Mouse (Mus musculus): ENCODE data around the gene Epha3.

Gene Epha3

DNA sequence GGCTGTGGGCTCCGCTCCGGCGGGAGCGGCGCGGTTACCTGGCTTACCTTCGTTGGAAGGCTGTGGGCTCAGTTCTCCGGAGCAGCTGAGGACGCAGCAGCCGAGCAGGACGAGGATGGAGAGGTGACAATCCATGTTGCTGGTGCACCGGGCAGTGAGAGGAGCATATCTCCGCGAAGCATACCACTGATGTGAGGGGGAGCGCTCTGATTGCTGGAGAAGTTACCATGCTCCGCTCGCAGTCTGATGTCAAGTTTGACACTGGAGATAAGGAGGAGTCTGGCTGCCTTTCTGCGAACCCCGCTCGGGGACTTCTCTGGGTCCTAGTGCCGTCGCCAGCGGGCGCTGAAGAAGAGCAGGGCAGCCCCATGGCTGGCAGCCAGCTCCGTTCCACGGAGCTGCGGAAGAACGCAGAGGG, at the start of gene Epha3:
TSS of gene Epha3 (minus strand) at position 263 of the 418 bp plus-strand sequence.
- peak; percentile 42 to 70 for DNase-seq (ENCODE audit: low spot score in 2 of 2)

DNA sequence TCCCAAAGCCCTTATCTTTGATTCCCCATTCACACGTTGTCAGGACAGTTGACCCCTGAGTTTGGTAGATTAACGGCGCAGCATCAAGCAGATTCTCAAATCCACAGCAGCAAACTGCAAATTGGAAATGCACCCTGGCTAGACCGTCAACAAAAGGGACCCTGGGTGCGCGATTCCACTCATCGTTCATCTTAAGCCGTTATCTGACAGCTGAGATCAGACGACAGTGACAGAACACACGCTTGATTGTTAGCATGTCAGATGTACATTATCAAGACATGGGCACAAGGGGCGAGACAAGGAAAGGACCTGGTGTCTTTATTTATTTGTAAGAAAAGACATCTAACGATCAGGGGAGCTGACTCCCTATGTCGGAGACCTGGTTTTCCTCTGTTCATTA, 39.5 kb upstream of the Epha3 start:
- DNase-seq (ENCODE audit: low spot score in 2 of 2): no peak

DNA sequence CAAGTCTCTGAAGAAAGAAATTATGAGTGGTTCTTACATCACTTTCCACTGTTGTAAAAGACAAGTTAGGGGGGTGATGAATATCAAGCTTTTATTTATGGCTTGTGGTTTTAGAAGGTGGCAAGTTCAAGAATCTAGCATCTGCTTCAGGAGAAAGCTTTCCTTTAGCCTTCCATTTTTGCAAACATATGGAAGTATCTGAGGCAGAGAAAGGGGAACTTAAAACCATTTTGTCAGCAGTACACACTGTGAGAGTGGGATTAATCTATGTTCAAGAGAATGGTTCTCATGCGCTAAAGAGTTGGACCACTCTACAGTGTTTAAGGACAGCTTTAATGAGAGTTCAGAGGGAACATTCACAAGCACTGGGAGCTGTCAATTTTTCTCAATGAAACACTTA, 17.2 kb upstream of the Epha3 start:
- no peak for DNase-seq (ENCODE audit: low spot score in 2 of 2)

DNA sequence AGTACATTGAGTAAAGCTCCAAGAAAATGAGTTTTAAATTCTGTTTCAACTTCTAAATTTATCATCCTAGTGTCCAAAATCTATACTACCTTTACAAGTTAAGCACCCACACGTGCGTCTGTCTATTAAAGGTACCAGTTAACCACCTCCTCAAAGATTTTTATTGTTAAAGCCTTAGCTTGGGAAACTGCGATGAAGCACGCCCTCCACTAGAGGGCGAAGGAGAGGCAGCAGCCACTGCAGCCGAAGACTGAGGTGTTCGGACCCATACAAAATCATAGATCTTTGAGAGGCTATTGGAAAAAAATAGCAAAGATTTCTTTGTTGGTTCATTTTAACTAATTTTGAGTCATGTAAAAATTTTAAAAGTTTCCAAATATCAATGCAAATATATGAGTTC, 8.3 kb upstream of the Epha3 start:
- DNase-seq (ENCODE audit: low spot score in 2 of 2): peak in 1 of 2 experiments; percentile 16

DNA sequence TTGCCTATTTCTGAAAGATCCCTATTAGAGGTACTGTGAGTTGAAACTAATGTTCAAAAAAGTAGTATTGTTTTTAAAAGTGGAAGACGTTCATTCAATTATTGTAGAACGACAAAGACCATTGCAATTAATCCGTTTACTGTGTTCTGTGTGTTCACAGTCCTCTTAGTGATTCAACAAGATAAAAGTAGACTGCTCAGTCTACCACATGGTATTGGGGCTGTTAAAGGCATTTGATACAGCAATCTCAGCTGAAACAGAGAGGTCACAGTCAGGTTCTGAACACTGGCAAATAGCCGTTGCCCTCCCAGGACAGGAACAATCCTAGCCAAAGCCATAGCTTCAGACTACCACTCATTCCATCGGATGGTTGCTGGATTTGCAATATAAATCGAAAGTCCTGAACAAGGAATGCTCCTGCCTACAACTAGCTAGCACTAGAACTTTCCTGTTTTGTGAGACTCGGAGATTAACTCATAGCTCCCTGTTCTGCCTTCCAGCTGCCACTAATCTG, 545 bp upstream of the Epha3 start:
- no peak for DNase-seq (ENCODE audit: low spot score in 2 of 2)

DNA sequence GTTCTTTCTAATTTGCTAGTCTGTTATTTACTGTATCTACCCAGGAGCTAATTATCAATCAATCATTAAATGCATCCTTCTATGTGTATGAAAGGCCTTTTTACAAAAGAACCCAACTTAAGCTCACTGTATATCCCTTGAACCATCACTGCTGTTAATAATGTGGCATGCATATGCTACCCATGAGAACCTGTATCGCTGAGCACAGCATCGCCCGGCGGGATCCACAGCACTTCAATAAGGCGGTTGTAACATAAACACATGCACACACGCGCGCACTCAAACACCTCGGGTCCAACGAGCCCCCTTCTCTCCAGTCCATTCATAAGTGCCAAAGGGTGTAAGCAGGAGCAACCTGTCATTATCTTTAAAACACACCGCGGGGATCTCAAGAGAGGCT, 794 bp downstream of the Epha3 start:
- peak; percentile 8 to 23 for DNase-seq (ENCODE audit: low spot score in 2 of 2)

DNA sequence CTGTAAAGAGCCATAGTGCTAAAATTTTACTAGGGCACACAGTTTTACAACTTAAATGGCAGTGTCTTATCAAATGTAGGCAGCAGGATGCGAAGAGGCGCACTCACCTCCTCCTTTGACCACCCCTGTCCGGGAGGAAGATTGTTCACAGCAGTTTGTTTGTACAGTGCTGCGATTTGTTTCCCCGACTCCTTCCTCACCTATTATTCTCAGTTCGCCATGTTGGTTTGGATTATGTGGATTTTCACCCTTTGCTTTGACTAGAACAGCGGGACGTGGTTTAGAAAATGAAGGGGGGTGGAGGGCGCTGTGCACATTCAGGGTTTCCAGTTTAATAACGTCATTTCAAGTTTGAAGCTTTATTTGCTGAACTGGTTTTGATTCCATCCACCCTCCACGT, 6.4 kb downstream of the Epha3 start:
- DNase-seq (ENCODE audit: low spot score in 2 of 2): no peak

DNA sequence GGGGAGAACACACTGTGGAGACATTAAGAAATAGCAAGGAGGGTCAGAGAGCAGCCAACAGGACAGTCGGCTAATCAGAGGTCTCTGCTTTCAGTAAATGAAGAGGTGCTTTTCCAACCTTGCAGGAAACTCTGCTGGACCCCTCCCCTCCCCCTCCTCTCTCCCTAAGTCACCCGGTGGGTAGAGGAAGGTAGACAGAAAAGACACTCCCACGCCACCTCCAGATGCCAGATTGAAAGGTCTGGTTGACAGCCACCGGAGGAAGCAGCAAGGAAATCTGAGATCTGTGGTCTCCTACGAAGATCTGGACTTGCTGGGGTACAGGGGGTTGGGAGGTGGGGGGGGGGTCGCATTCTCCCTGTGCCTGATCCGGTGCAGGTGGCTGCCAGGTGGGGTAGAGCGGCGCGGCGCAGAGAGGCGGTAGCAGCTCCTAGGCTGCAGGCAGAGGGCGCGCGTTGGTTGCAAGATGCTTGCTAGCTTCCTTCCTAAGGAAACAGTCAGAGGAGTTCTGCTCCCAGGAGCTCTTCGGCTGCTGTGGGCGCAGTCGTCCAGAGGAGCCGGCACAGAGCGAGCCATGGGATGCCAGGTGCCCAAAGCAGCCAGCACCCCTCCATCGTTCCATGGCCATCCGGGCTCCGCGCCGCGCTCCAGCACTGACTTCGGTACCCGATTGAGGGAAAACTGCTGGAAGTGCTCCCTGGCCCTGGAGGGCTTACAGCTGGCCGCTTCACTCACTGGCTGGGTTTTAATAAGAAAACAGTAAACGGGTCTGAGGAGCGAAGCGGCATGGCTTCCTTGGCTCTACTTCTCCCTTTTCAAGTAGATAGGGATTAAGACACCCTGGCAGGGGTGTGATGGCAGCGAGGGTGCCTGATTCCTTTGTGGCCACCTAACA, 7.1 kb downstream of the Epha3 start:
- peak; percentile 45 to 71 for DNase-seq (ENCODE audit: low spot score in 2 of 2)

DNA sequence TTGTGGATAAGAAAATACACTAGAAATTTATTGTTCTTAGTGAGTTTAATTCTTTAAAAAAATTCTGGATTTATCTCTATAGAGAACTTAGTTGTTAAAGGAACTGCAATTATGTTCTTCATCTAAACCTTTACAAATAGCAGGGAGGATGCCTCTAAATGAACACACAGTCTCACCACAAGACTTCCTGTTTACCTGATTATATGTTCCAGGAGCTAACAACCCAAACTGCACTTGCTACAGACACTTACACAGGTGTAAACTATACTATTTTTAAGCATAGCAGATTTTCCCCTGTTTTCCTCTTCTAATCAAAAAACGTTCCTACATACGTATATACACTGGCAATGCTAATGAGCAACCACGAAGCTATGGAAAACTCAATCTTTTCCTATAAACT, 13.7 kb downstream of the Epha3 start:
- no peak for DNase-seq (ENCODE audit: low spot score in 2 of 2)

DNA sequence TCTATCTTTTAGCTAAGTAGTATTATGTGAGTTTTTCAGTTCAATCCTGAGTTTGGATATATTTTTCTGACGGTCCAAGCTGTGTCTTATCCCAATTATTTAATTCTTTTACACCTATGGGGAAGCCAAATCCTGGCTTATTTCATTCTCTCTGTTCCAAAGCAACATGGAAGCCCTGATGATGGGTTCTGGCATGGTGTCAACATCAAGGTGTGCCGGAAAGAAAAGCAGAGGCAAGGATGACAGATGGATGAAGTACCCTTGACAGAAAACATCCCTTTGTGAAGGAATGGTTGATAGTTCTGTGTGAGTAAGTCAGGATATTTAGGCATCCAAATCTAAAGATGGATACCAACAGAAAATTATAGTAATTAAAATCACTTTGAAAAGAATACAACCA, 21.1 kb downstream of the Epha3 start:
- no peak for DNase-seq (ENCODE audit: low spot score in 2 of 2)

DNA sequence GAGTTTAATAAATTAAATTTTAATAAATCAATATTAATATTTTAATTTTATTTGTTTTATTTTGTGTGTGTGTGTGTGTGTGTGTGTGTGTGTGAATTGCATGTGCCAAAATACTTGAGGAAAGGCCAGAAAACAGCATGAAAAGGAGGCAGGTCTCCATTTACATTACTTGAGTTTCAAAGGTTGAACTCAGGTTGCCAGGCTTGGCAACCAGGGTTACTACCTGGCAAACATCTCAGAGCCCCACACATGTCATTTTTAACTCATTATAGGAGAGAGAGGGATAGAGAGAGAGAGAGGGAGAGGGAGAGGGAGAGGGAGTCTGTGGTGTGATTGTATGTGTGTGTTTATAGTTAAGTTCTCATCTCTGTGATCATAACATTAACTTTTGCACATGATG, 26.5 kb downstream of the Epha3 start:
- no peak for DNase-seq (ENCODE audit: low spot score in 2 of 2)

DNA sequence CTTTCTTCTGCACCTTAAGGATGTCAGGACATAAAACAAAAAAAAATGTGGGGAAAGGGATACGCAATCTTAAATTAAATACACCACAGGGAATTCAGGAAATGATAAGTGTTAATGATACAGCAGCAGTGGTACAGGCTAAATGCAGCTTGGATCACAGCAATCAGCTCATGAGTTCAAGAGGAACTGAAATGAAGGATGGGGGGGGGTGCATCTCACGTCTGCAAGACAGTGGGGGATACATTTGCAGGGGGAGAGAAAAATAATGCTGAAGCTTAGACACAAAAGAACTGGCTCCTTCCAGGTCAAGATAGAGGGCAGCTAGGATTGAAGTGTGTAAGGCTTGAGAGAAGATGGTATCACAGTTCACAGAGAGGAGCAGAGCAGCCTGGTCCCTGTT, 42.8 kb downstream of the Epha3 start:
- no peak for DNase-seq (ENCODE audit: low spot score in 2 of 2)

DNA sequence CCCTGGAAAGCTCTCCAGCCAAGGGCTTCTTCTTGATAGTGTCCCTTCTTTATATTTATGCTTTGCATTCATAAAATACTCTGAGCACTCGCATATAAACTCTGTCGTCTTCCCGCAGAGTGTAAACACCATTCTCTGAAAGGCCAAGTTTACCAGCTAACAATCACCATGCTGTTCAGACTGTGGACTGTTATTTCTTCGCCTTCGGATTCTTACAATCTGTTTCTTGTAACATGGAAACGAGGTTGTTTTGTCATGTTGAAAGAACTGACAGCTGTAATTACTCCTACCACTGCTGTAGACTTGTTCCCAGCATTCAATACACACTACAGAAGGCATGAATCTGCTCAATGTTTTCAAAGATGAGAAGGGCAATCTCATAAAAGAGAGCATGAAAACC, 46.4 kb downstream of the Epha3 start:
- DNase-seq (ENCODE audit: low spot score in 2 of 2): no peak

DNA sequence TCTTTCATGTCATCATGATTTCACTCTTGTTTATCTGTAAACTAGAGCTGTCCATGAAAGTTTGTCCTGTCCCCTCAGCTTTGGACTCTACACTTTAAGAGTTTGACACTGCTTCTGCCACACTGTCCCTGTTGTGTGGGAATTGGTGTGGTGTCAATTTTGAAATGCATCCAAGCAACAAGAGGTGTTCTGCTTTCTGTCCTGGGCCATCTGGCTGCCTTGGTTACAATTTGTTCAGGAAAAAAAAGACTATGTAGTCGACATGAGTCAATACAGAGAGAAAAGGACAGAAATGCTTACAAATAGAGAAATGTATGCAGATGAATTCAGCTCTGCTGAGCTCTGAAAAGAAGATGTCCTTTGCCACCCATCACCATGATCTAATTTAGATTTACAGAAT, 47.3 kb downstream of the Epha3 start:
- no peak for DNase-seq (ENCODE audit: low spot score in 2 of 2)

DNA sequence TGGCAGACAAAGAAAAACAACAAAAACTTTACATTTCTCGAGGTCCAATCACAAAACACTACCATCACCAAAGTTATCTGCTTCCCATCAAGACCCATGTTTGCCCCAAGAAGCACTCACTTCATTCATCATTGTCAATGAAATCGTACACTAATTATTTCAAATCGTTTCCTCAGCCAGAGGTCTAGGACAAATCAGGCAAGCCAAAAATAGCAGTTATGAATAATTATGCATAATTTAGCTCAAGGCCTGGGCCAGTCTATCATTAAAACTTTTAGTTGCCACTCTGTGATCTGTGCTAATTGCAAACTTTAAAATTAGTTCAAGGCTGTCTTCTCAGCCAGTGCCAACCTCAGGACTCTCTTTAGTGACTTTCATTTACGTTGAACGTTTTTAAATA, 54.1 kb downstream of the Epha3 start:
- no peak for DNase-seq (ENCODE audit: low spot score in 2 of 2)

DNA sequence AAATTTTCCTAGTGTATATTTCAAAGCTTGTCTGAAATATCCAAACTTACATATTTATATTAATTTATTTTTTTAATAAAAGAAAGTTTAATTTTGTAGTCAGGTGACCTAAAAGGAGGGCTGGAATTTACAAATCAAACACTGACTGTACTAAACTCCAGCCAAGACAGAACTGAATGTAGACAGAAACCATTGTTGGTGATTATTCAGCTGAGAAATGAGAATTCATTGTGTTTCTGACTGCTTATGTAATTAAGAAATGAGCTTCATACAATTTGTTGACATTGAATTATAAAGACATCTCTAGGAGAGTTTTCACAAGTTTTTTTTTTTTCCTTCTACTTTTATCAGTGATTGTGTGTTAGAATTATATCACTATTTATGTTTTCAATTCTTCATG, 55.0 kb downstream of the Epha3 start:
- no peak for DNase-seq (ENCODE audit: low spot score in 2 of 2)

DNA sequence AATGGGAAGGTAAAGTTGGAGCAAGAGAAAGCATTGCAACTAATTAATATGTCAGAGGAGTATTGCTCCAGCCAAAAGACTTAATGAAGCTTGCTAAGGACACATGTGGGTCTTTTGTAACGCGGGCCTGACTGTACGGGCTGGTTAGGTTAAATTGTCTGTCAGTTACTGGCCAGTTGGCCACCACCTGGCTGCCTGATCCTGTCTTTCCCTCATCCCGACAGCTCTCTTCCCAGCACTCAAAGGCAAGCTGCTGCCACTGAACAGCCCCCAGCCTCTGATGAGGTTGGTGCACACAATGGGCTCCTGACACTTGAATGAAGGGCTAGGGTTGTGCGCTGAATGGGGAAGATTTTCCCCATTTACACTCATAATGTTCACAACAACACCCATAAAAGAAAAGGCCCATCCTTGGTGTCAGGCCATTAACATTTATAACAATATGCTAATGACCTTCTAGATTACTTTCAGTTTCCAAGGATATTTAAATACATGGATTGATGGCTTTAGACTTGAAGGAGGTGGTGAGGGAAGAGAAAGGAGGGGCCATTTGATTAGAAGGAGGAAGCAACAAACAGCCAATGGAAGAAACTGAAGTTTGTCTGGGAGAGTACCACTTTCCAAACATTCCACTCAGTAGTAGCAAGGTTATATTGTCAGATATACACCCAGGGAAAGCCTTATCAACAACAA, 57.4 kb downstream of the Epha3 start:
- peak in 1 of 2 experiments; percentile 33 for DNase-seq (ENCODE audit: low spot score in 2 of 2)

DNA sequence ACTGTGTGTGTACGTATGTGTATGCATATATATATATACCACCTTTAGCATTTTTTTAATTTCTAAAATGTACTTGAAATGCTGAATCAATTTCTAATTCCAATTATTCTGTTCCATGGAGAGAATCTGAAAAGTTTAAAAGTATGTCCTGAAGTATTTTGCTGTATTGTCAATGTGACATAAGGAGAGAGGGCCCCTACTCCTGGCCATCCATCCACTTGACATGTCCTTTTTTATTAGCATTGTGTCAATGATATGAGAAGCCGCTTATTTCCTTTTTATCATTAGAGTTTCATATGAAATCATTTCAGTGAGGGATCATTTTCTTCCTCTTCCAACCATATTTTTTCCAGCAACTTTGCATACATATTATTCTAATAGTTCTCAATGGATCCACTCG, 58.0 kb downstream of the Epha3 start:
- no peak for DNase-seq (ENCODE audit: low spot score in 2 of 2)

DNA sequence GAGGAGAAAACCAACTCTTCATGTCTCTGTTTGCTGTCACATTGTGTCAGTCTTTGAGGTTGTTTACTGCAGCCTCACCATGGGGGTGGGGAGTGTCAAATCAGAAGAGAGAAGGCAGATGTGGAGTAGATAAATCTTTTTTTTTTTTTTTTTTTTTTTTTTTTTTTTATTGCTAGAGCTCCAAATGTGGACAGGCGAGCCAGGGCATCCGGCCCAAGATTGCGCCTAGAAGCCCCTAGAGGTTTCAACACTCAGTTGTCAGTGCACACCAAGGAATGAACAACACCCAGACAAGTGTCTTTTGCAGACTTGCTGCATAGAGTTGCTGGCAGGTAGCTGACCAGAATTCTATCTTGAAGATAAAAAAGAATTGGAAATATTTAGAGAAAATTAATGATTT, 62.5 kb downstream of the Epha3 start:
- DNase-seq (ENCODE audit: low spot score in 2 of 2): no peak

DNA sequence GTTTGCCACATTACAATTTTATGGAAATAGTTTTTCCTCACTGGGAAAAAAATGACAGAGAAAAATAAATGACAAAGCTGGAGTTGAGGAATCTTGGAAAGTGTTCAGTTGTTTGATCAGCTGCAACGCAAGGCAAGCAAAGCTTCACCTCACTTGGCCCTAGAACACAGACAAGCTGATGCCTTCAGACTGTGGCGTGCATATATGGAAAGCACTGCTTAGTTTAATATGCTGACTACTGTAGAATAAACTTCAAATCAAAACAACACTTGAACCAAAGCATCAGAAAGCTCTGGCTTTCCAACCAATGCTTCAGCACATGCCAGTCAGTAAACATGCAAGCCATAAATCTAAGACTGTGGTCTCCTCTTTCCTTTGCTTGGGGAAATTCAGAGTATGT, 65.6 kb downstream of the Epha3 start:
- DNase-seq (ENCODE audit: low spot score in 2 of 2): no peak

DNA sequence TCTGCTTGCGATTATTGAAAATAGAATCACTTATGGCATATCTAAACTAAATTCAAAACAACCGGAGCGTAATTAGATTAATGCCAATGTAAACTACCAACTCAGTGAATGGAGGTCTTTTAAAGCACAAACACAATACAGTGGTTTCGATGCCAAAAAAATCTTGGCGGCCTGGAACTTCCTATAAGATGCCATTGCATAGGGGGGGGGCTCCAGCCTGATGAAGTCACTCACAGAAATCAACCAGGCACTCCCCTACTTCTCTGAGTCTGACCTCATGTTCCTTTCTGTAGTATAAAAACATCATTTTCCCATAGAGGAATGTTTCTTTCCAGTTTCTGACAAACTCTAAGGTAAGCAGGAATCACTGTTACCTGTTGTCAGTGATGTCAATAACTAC, 69.7 kb downstream of the Epha3 start:
- DNase-seq (ENCODE audit: low spot score in 2 of 2): no peak

DNA sequence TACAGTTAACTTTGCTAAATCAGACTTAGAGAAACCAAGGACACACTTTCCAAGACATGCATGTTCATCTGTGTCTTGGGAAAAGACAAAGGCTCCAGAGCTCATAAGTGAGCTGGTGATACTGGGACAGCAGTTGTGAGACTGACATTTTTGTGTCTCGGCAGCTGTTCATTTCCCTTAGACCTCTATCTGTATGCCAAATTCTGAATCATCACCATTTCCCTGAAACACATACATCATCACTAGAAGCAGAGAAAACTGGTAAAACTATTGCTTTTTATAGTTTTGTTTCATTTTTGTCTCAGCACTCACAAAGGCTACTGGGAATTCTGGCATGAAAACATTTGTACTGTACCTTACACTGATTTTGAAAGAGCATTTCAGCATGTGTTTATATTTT, 70.2 kb downstream of the Epha3 start:
- DNase-seq (ENCODE audit: low spot score in 2 of 2): no peak

DNA sequence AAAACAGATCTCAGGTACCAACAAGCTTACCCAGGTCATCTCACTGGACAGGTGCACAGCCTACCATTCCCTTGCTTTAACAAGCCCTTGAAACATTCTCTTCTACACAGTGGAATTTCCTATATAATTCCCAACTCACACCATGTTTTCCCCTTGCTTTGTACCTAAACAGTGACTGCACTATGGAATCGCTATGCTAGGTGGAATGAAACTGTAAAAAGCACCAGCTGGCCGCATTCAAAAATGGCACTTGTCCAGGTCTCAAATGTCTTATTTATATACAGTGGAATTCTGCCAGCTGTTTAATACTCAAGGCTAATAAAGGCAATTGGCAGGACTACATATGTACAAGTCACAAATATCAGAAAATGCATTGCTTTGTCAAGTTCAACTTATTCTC, 71.9 kb downstream of the Epha3 start:
- peak in 1 of 2 experiments; percentile 6 for DNase-seq (ENCODE audit: low spot score in 2 of 2)

All from cerebellum, postnatal 4 days (tissue).